Mouse (Mus musculus) telencephalon, adult 2 months (tissue): ENCODE data around the gene L3mbtl4.
A peak's percentile ranks its signal among the peaks of the same experiment; 100 is the strongest.

Experiments used
- DNase-seq: peaks from one replicate; pipeline ENCODE4 v3.0.0-alpha.2; 2011; ENCODE audit warnings: low read depth, low spot score

Gene L3mbtl4

GRCm38 (mm10) chr17:68640187-68640586 lies 366.6 kb downstream of the L3mbtl4 start:
- DNase-seq: no peak

GRCm38 (mm10) chr17:68642521-68643088 lies 369.0 kb downstream of the L3mbtl4 start:
- DNase-seq: peak; percentile 76

GRCm38 (mm10) chr17:68666528-68666927 lies 392.9 kb downstream of the L3mbtl4 start:
- no peak for DNase-seq

GRCm38 (mm10) chr17:68672088-68672504 lies 398.5 kb downstream of the L3mbtl4 start:
- DNase-seq: no peak

- peak; percentile 10 for DNase-seq
These were observed 437.1 kb downstream of the L3mbtl4 start for GRCm38 (mm10) chr17:68710701-68711100.

- DNase-seq: no peak
These were observed 437.8 kb downstream of the L3mbtl4 start for GRCm38 (mm10) chr17:68711350-68711749.

GRCm38 (mm10) chr17:68748296-68748695 lies 474.7 kb downstream of the L3mbtl4 start:
- no peak for DNase-seq

GRCm38 (mm10) chr17:68750513-68750912 lies 476.9 kb downstream of the L3mbtl4 start:
- DNase-seq: no peak

GRCm38 (mm10) chr17:68753112-68753511 lies 479.5 kb downstream of the L3mbtl4 start:
- peak; percentile 58 for DNase-seq

GRCm38 (mm10) chr17:68754789-68755188 lies 481.2 kb downstream of the L3mbtl4 start:
- DNase-seq: peak; percentile 62

- no peak for DNase-seq
These were observed 484.8 kb downstream of the L3mbtl4 start for GRCm38 (mm10) chr17:68758428-68758827.

- peak; percentile 74 for DNase-seq
These were observed 485.3 kb downstream of the L3mbtl4 start for GRCm38 (mm10) chr17:68758936-68759335.

GRCm38 (mm10) chr17:68759978-68760377 lies 486.4 kb downstream of the L3mbtl4 start:
- DNase-seq: no peak

GRCm38 (mm10) chr17:68764329-68764880 lies 490.8 kb downstream of the L3mbtl4 start:
- DNase-seq: no peak

GRCm38 (mm10) chr17:68769561-68769960 lies 496.0 kb downstream of the L3mbtl4 start:
- no peak for DNase-seq

- no peak for DNase-seq
These were observed 497.6 kb downstream of the L3mbtl4 start for GRCm38 (mm10) chr17:68771046-68771750.

GRCm38 (mm10) chr17:68793741-68794140 lies 520.1 kb downstream of the L3mbtl4 start:
- no peak for DNase-seq

GRCm38 (mm10) chr17:68826323-68826722 lies 552.7 kb downstream of the L3mbtl4 start, which contains the start of gene Tmem200c:
Gene Tmem200c (plus strand): TSS chr17:68826623.
- no peak for DNase-seq
